ENCODE assay signal across 17 mouse cellular contexts in genomic region chr2:158355238-158355637, GRCm38 (mm10). TPM values are rescaled to one million over a fixed set of nuclear protein-coding genes. Genes with fewer than 3 reads are reported as not detected.
"Had no signal": no experiment of that assay in that cellular context is flagged by ENCODE, and none has a peak within 500 bp of the region (broad histone marks: within the 10 kb centered on the region; RNA-seq: fewer than 3 reads in every experiment).

No protein-coding gene starts in this region.

- DNase-seq: retina, postnatal 1 day; right cerebral cortex, adult 18-20 months; right cerebral cortex, postnatal 14 days; right cerebral cortex, postnatal 4 days; spleen, adult 18-20 months; thymus, adult 18-20 months; thymus, adult 2 months; thymus, postnatal 14 days; thymus, postnatal 25 days; thymus, postnatal 36 days; thymus, postnatal 4 days had no signal

- H3K27ac ChIP-seq: neural tube, embryonic 12.5 days; neural tube, embryonic 13.5 days; neural tube, embryonic 15.5 days; stomach, embryonic 15.5 days; stomach, postnatal 0 days had no signal

- H3K9me3 ChIP-seq: neural tube, embryonic 12.5 days; neural tube, embryonic 13.5 days; neural tube, embryonic 15.5 days; stomach, embryonic 15.5 days had no signal

- H3K9ac ChIP-seq: neural tube, embryonic 12.5 days; neural tube, embryonic 13.5 days; neural tube, embryonic 15.5 days; stomach, embryonic 15.5 days had no signal

- H3K27me3 ChIP-seq: neural tube, embryonic 12.5 days; neural tube, embryonic 13.5 days; neural tube, embryonic 15.5 days; stomach, embryonic 15.5 days had no signal

- H3K4me3 ChIP-seq: neural tube, embryonic 12.5 days; neural tube, embryonic 13.5 days; neural tube, embryonic 15.5 days; stomach, embryonic 15.5 days had no signal

RNA-seq across cellular contexts. Expression of gene Snhg11, which starts 20.2 kb away (rescaled TPM):
- total RNA-seq: neutrophil, adult 5-6 weeks had no signal
